Mouse (Mus musculus) MEL-GATA-1-ER (cell line): ENCODE data around the gene Med24.
"Not testable (repeated sequence)": the region's sequence is repeated elsewhere in the genome, so short reads cannot be mapped to it uniquely, and the experiment has no call there.

Experiments used
- DNase-seq: peaks from one replicate; pipeline ENCODE4 v3.0.0-alpha.2; 2012; ENCODE audit warnings: low read depth; ENCODE audit errors: extremely low read depth

Med24 gene

GRCm38 (mm10) chr11:98695408-98695807, 33.8 kb downstream of the Med24 start:
- no peak for DNase-seq

GRCm38 (mm10) chr11:98694301-98694700, 34.9 kb downstream of the Med24 start:
- DNase-seq: no peak

DNA sequence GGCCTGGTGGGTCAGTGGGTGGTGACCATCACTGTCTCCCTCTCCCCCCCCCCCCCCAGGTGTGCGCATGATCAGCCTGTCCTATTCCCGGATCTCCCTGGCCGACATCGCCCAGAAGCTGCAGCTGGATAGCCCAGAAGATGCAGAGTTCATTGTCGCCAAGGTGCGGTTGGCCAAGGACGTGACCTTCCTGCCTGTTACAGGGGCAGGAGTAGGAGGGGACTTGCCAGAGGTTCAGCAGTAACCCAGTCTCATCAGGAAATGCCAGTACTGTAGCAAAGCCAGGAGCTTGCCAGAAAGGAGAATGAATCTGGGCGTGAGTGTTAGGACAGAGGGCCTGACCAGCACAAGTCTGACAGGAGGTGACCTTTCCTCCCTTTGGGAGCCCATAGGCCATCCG, 35.5 kb downstream of the Med24 start:
- no peak for DNase-seq

GRCm38 (mm10) chr11:98693201-98693600, 36.0 kb downstream of the Med24 start:
- no peak for DNase-seq

GRCm38 (mm10) chr11:98688009-98688408, 41.2 kb downstream of the Med24 start:
- DNase-seq: no peak

GRCm38 (mm10) chr11:98686976-98687375, 42.3 kb downstream of the Med24 start:
- DNase-seq: no peak

DNA sequence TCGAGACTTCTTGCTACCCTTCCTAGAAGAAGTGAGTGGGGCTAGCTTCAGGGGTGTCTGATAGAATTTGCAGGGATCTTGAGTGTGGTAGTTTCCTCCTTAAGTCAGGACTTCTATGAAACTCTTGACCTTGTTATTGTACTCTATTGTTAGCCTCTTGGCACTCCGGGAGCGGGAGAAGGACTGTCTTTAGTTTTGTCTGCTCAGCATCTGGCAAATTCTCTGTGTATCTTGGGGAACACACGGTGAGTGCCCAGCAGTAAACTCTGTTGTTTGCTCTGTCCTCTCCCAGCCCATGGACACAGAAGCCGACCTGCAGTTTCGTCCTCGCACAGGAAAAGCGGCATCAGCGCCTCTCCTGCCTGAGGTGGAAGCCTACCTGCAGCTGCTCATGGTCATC, 43.6 kb downstream of the Med24 start:
- no peak for DNase-seq

DNA sequence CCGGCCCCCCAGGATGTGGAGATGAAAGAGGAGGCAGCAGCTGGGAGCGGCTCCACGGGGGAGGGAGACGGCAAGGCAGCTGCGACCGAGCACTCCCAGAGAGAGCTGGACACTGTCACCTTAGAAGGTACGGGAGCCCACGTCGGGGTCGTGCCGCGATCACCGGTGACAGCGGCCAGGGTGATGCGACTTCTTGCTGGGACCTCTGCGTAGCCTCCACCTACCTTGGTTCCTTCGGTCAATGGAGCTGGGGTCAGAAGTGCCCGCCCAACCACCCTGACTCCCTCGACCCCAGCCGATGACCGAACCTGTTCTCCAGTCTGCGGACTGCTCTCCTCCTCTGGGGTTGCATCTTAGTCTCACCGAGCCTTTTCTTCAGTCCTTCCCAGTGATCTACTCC, 46.4 kb downstream of the Med24 start:
- no peak for DNase-seq

DNA sequence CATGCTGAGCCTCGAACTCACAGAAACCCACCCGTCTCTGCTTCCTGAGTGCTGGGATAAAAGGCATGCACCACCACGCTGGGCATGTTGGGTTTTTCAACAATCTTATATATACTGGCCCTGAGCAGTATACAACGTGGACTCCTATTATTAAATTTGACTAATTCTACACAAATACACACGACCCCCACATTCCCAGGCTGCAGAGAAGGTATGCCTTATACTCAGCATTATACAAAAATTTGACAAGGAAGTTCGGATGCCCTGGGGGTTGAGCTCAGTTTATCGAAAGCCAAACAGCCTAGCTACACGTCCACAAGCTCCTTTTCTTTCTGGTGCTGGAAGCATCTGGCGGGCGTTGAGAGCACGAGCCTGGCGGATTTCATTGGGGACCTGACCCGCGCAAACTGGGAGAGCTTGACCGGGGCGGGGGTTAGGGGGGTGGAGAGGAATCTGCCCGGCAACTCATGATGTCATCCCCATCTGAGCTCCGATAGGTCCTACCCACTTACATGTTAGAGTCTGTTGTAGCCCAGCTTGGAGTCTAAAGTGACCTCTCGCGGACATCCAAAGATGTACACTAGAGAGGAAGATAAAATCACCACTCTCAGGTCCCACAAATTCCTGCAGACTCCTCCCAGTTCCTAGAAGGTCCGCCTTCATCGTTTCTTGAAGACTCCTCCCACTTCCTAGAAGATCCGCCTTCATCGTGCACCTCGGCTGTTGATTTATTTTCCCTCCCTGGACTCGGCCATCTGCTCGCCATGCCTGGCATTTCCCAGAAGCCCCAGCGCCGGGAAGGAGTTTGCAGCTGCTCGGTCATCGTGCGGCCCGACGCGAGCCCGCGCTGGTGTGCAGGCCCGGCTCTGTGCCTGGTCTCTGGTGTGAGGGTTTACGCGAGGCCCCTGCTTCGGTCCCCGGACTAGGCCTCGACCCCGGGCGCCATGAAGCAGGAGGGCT, 47.2 kb downstream of the Med24 start, which contains the start of gene Psmd3:
TSS of gene Psmd3 (plus strand) at position 769 of the 960 bp plus-strand sequence.
- DNase-seq: peak; percentile 96

DNA sequence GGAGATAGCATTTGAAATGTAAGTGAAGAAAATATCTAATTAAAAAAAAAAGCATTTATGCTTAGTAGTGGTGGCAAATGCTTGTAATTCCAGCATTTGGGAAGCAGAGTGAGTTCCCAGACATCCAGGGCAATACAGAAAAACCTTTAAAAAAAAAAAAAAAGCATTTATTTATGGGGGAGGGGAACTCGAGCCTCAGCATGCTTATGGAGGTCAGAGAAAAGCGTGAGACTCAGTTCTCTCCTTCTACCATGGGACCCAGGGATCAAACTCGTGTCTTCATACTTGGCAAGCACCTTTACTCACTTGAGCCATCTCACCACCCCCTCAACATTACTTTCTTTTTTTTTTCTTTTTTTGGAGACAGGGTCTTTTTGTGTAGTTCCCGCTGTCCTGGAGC, 48.0 kb downstream of the Med24 start:
- DNase-seq: no peak

DNA sequence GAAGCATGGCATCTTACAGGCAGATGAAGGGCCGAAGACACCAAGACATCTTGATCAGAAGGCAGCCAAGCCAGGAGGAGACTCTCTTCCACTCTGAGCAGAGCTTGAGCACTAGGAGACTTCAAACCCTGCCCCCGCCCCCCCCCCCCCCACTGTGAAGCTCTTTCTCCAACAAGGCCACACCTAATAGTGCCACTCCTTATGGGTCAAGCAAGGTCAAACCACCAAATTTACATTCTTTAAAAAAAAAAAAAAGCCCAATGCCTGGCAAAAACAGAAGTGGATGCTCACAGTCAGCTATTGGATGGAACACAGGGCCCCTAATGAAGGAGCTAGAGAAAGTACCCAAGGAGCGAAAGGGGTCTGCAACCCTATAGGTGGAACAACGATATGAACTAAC, 48.6 kb downstream of the Med24 start:
- not testable (repeated sequence) for DNase-seq

- no peak for DNase-seq
Measured at GRCm38 (mm10) chr11:98680023-98680422, 49.2 kb downstream of the Med24 start.

- DNase-seq: peak; percentile 58
Measured at GRCm38 (mm10) chr11:98675829-98676363, 53.3 kb downstream of the Med24 start.

- not testable (repeated sequence) for DNase-seq
Measured at GRCm38 (mm10) chr11:98673136-98673535, 56.1 kb downstream of the Med24 start.

DNA sequence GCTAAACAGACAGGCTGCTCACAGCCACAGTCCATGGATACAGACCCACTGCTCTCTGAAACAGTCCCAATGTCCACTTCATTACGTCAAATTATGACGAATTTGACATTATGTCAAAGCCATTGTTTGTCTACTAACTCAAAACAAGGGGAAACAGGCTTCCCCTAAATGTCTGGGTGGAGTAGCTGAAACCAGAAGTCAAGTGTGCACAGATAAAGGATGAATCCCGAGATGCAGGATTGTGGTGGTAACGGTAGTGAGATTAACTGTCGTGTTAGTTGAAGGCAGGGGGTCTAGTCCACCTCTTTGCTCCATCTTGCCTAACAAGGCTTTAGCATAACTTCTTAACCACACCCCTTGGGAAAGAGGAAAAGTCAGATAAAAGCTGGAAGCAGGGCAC, 56.8 kb downstream of the Med24 start:
- DNase-seq: no peak

- DNase-seq: no peak
Measured at GRCm38 (mm10) chr11:98671857-98672256, 57.4 kb downstream of the Med24 start.

DNA sequence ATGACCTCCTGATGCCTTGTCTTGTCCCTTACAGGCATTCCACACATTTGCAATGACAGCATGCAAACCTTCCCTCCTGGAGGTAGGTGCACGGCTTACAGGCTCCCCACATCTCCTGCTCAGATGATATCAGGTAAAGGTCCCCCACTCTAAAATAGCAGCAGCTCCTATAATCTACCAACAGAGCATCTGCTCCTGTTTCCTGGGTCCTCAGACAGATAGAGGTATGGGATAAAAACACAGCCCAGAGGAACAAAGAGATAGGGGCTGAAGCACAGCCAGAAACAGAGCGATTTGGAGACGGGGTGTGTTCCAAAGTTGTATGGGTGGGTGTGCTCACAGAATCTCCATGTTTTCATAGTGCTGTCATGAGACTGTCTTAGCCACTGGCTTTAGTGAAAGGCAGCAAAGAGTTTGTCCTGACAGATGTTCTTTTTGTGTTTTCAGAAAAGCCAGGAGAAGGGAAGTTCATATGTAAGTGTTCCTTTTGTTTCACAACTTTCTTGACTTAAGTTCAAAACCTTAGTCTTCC, 57.9 kb downstream of the Med24 start:
- DNase-seq: no peak

GRCm38 (mm10) chr11:98668984-98669383, 60.3 kb downstream of the Med24 start:
- DNase-seq: no peak

DNA sequence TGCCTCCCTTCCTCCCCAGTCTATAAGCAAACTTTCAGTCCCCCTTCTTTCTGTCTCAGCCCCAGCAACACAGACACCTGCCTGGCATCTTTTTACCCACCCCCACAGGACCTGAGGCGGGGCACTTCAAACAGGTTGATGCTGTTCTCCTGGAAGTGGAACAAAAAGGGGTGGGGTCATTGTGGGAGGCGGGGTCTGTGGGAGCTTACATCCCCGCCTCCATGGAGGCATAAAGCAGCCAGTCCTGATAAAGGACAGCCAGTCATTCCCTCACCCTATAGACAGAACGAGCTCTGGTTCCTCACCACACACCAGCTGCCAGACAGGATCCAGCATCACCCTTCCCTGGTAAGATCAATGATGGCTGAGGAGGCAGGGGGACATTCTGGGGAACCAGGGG, 65.1 kb downstream of the Med24 start, which contains the start of gene Gsdma:
TSS of gene Gsdma (plus strand) at position 261 of the 400 bp plus-strand sequence.
- DNase-seq: no peak

DNA sequence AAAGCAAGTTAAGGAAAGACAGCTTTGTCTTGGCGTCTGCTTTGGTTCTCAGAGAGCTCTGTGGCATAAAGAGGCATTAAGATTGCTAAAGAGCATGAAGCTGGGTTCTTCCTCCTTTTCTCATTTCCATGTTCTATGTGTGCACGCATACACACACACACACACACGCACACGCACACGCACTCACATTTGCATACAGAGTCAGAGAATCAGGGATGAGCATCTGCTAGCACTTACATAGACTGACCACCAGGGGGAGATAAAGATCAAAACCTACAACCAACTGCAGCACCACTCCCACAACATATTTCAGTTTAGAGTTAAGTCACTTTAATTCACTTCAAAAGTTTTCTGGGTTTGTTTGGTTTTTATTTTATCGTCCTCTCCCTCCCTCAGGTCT, 68.7 kb downstream of the Med24 start:
- DNase-seq: no peak

GRCm38 (mm10) chr11:98655076-98655475, 74.2 kb downstream of the Med24 start:
- DNase-seq: not testable (repeated sequence)
